Mouse (Mus musculus) testis, adult 2 months (tissue): ENCODE results near the gene Ahcy. TPM values are rescaled to one million over a fixed set of nuclear protein-coding genes. Genes with fewer than 3 reads are reported as not detected.
A peak's percentile ranks its signal among the peaks of the same experiment; 100 is the strongest.

Experiments used
- H3K27ac ChIP-seq: fragments of 200-500 bp; 2 replicates; pipeline ENCODE4 v1.5.1; 2012; ENCODE audit warnings: low read depth, low read length; ENCODE audit not compliant: control insufficient read depth, insufficient read depth
- H3K27me3 ChIP-seq: fragments of 200-500 bp; 2 replicates; pipeline ENCODE4 v1.6.1; 2012; ENCODE audit warnings: mild to moderate bottlenecking, low read length, moderate library complexity; ENCODE audit not compliant: control insufficient read depth, insufficient read depth
- H3K36me3 ChIP-seq: fragments of 200-500 bp; 2 replicates; pipeline ENCODE4 v1.6.1; 2012; ENCODE audit warnings: mild to moderate bottlenecking, low read length; ENCODE audit not compliant: control insufficient read depth, insufficient read depth
- H3K4me1 ChIP-seq: fragments of 200-500 bp; 2 replicates; pipeline ENCODE4 v1.6.1; 2012; ENCODE audit warnings: low read length; ENCODE audit not compliant: control insufficient read depth, insufficient read depth
- H3K4me3 ChIP-seq: fragments of 200-500 bp; 2 replicates; pipeline ENCODE4 v1.5.1; 2012; ENCODE audit warnings: low read depth, mild to moderate bottlenecking, low read length, moderate library complexity, mixed read lengths; ENCODE audit not compliant: control insufficient read depth
- CTCF ChIP-seq: fragments of 200-500 bp; IDR thresholded peaks from 2 replicates; pipeline ENCODE4 v1.5.1; 2012; ENCODE audit warnings: low read depth, mild to moderate bottlenecking, inconsistent platforms, low read length, moderate library complexity; ENCODE audit not compliant: control insufficient read depth, insufficient read depth, insufficient replicate concordance
- POLR2A ChIP-seq: fragments of 200-500 bp; IDR thresholded peaks from 2 replicates; pipeline ENCODE4 v1.6.1; 2012; ENCODE audit warnings: low read depth, mild to moderate bottlenecking, inconsistent platforms, low read length, moderate library complexity; ENCODE audit not compliant: control insufficient read depth
- polyA plus RNA-seq: library from polyadenylated mRNA; depleted of rRNA; stranded (reverse); fragments of >200 nt; gene quantifications from 2 replicates; pipeline ENCODE4 v1.2.3, GENCODE M21; 2012

Gene Ahcy
- polyA plus RNA-seq, 1 experiment: 28.3 TPM

DNA sequence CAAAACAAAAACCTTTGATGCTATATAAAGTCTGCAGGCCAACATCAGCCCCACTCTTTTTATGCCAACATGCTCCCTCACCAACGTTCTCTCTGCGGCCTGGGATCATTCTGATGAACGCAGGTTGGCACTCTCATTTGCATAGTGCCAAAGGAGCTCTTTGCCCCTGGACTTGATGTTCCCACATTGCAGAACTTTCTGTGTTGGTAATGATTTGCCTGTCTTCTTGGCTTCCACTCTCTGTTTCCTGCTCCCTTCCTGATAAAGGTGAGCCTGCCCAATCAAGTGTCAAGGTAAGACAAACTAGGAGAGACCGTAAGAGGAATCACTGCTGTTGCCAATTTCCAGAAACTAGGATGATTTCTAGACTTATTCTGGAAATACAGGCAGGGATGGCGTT lies 10.2 kb upstream of the Ahcy start:
- no peak overlapping the region for H3K27ac ChIP-seq
- H3K36me3 ChIP-seq: no peaks in the 10 kb centered on the region
- TF ChIP-seq POLR2A (no peak), CTCF (no peak)
- no peak overlapping the region for H3K4me3 ChIP-seq
- no peaks in the 10 kb centered on the region for H3K4me1 ChIP-seq
- H3K27me3 ChIP-seq: no peaks in the 10 kb centered on the region

DNA sequence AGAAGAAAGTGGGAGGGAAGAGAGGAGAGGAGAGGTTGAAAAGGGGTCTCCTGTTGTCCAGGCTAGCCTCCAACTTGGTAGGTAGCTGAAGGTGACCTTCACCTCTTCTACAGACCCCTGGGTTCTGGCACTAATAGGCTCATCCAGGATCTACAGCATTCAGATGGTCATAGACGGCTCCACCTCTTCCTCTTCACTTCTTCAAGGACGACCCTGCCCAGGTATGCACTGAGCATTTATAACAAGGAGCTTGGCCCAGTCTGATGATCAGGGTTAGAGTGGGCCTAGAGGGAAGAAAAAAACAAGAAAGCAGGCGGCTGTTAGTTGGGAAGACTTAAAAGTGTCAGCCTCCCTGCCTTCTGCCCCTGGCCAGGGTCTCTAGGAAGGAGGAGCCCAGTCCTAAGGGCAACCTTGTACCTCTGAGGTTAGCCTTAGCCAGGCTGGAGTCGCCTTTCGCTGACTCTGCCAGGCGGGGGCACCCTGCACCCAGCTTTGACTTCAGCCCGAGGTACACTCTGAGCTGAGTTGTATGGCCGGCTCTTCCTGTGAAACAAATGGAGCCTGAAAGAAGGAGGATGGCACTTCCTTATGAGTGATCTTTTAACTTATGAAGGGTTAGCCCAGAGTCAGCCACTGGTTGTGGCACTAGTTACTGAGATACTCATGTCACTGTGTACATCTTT lies 8.0 kb upstream of the Ahcy start:
- H3K4me3 ChIP-seq: no peak overlapping the region
- TF ChIP-seq CTCF: peak; percentile 65; the same call in 1 of the 2 replicates
- no peak for TF ChIP-seq POLR2A
- no peaks in the 10 kb centered on the region for H3K4me1 ChIP-seq
- H3K36me3 ChIP-seq: no peaks in the 10 kb centered on the region
- no peaks in the 10 kb centered on the region for H3K27me3 ChIP-seq
- H3K27ac ChIP-seq: no peak overlapping the region

DNA sequence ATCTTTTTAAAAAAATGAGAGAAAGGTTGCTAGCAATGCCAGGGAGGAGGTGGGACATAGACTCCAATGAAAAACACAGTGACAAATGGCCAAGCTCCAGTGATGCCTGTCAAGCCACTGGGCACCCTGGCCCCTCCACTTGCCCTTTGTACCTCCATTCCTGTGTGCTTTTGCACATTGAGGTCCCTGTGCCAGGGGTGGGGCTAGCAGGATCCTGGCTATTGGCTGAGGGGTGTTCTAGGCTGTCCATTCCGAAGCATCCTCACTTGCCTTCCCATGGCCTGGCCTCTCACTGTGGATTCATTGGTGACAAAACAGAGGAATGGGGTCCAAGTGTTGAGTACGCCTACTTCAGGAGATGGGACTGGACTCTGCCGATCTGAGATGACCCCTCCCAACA lies 6.8 kb upstream of the Ahcy start:
- H3K27me3 ChIP-seq: no peaks in the 10 kb centered on the region
- H3K4me3 ChIP-seq: no peak overlapping the region
- no peak overlapping the region for H3K27ac ChIP-seq
- TF ChIP-seq CTCF (no peak), POLR2A (no peak)
- H3K36me3 ChIP-seq: no peaks in the 10 kb centered on the region
- no peaks in the 10 kb centered on the region for H3K4me1 ChIP-seq

DNA sequence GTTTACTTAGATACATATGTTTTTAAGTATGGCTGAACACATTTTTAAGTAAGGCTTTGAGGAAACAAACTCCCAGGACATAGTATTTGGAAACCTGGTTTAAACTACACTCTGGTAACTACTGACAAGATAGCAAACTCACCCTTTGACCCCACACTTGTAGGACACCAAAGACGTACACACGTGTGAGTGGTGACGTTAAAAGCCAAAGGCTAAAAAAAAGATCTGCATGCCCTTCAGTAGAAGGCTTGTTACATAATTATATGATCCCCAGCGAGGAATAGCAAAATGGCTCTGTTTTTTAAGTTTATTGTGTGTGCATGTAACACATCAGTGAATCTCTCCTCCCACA lies 5.9 kb upstream of the Ahcy start:
- Histone ChIP-seq H3K36me3 (no peaks in the 10 kb centered on the region), H3K27me3 (no peaks in the 10 kb centered on the region), H3K4me3 (no peak overlapping the region), H3K4me1 (peaks cover 2% of the 10 kb centered on the region), H3K27ac (no peak overlapping the region)
- no peak for TF ChIP-seq POLR2A
- no peak for TF ChIP-seq CTCF

DNA sequence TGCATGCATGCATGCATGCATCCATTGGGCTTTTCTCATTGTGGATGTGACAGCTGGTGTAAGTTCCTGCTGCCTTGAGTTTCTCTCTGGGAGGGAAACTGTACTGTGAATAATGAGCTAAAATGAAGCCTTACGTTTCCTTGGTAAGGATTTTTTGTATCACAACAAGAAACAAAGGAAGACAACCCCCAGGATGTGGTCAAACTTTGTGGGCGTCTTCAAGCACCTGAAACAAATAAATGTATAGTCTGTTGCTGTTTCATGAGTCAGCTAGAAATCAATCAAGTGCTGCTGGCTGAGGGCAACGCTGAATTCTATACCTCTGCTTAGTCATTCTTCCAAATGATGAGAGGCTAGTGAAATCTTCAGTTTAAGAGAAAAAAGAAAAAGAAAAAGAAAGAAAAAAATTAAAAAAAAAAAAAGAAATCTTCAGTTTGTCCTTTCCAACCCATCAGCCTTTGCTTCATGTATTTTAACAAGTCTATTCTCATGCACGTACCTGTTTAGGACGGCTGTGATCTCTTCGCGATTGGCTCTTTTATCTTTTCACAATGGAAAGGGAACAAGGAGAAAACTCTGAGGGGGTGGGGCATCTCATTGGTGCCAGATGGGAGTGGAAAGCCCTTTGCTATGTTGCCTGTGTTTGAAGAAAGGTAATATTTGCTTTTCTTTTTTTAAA lies 5.3 kb upstream of the Ahcy start:
- no peaks in the 10 kb centered on the region for H3K36me3 ChIP-seq
- H3K27ac ChIP-seq: no peak overlapping the region
- H3K4me3 ChIP-seq: no peak overlapping the region
- TF ChIP-seq CTCF (no peak), POLR2A (no peak)
- H3K4me1 ChIP-seq: peaks cover 5% of the 10 kb centered on the region
- H3K27me3 ChIP-seq: no peaks in the 10 kb centered on the region

DNA sequence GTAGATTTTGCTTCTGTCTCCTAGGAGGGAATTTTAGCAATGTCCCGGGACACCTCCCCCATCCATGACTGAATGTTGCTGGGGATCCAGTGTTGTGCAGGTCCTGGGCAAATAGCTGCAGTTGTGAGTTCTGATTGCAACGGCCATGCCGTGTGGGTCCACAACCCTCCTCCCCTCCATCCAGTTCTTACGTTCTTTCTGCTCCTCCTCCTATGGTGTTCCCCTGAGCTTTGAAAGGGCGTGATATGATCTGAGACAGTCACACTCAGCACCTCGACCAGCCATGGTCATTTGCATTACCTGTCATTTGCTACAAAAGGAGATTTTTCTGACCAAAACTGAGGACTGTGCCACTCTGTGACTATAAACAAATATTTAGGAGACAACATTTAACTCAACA lies 1.4 kb upstream of the Ahcy start:
- TF ChIP-seq CTCF (no peak), POLR2A (no peak)
- Histone ChIP-seq H3K36me3 (no peaks in the 10 kb centered on the region), H3K27me3 (no peaks in the 10 kb centered on the region), H3K4me1 (peaks cover 8% of the 10 kb centered on the region), H3K27ac (no peak overlapping the region), H3K4me3 (peak overlapping the region; percentile 82; the same call in 1 of the 2 replicates)

DNA sequence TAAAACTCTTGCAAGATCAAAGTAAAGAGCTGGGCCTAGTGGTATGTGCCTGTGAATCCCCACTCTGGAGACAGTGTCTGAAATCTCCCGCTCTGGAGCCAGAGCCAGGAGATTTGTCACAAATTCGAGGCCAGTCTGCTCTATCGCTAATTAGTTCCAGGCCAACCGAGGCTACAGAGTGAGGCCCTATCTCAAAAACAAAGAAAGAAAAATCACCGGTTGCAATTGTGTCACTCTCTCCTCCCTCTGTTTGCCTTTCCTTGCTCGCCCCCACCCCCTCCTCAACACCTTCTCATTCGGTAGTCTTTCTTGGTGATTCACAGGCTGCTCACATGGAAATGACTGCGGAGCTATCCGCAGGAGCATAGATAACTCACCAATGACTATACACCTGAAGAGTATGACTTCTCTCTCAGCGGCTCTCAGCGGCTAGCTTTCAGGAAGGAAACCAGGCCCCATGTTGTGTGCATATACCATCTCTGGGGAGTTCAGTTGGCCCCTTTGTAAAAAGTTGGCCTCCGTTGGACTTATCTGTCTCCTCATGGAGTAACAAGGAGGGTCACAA lies 551 bp upstream of the Ahcy start:
- Histone ChIP-seq H3K27ac (peak overlapping the region; percentile 46), H3K4me3 (peak overlapping the region; percentile 82), H3K4me1 (peaks cover 8% of the 10 kb centered on the region), H3K27me3 (no peaks in the 10 kb centered on the region), H3K36me3 (no peaks in the 10 kb centered on the region)
- TF ChIP-seq CTCF (no peak), POLR2A (no peak)
